Mouse (Mus musculus) heart, embryonic 15.5 days (tissue): ENCODE measurements around the gene Tnnt3. TPM values are rescaled to one million over a fixed set of nuclear protein-coding genes. Genes with fewer than 3 reads are reported as not detected.

Experiments used
- ATAC-seq: fragments of 200-750 bp; cut with Nextera tagmentation; replicated peaks from 2 replicates; pipeline ENCODE4 v1.8.0; 2017; ENCODE audit warnings: low read depth, moderate TSS enrichment; ENCODE audit not compliant: insufficient number of reproducible peaks, insufficient read depth, low FRiP score
- H3K27ac ChIP-seq: fragments of 300-500 bp; sonication (generic); 2 replicates; pipeline ENCODE4 v1.5.1; 2015; ENCODE audit warnings: mild to moderate bottlenecking, inconsistent platforms
- H3K27me3 ChIP-seq: fragments of 300-500 bp; sonication (generic); 2 replicates; pipeline ENCODE4 v1.6.1; 2015; ENCODE audit warnings: inconsistent platforms
- H3K36me3 ChIP-seq: fragments of 300-500 bp; sonication (generic); 2 replicates; pipeline ENCODE4 v1.6.1; 2015; ENCODE audit warnings: mild to moderate bottlenecking, inconsistent platforms
- H3K4me1 ChIP-seq: fragments of 300-500 bp; sonication (generic); replicated peaks from 2 replicates; pipeline ENCODE4 v1.6.1; 2015; ENCODE audit warnings: inconsistent platforms
- H3K4me2 ChIP-seq: fragments of 300-500 bp; sonication (generic); 2 replicates; pipeline ENCODE4 v1.6.1; 2015; ENCODE audit warnings: inconsistent platforms, mild to moderate bottlenecking, moderate library complexity
- H3K4me3 ChIP-seq: fragments of 300-500 bp; sonication (generic); 2 replicates; pipeline ENCODE4 v1.5.1; 2015; ENCODE audit warnings: mild to moderate bottlenecking, inconsistent platforms
- H3K9ac ChIP-seq: fragments of 300-500 bp; sonication (generic); 2 replicates; pipeline ENCODE4 v1.6.1; 2015; ENCODE audit warnings: mild to moderate bottlenecking, inconsistent platforms
- H3K9me3 ChIP-seq: fragments of 300-500 bp; sonication (generic); replicated peaks from 2 replicates; pipeline ENCODE4 v1.6.1; 2016; ENCODE audit warnings: inconsistent platforms
- WGBS: fragments of 180-500 bp; shearing (Covaris S2); methylation state at CpG from one replicate; pipeline ENCODE4 v1.1.7; 2015; ENCODE audit warnings: mixed read lengths; 5-methylcytosine and 5-hydroxymethylcytosine counted together
- polyA plus RNA-seq: library from polyadenylated mRNA; unstranded; fragments of >200 nt; fragmentation: Nextera tagmentation; extraction: Ambion mirVana; gene quantifications from 2 replicates; pipeline ENCODE4 v1.2.1, GENCODE M21; 2015

Tnnt3 gene
- 4.6 and 4.8 TPM in 2 replicates for polyA plus RNA-seq

DNA sequence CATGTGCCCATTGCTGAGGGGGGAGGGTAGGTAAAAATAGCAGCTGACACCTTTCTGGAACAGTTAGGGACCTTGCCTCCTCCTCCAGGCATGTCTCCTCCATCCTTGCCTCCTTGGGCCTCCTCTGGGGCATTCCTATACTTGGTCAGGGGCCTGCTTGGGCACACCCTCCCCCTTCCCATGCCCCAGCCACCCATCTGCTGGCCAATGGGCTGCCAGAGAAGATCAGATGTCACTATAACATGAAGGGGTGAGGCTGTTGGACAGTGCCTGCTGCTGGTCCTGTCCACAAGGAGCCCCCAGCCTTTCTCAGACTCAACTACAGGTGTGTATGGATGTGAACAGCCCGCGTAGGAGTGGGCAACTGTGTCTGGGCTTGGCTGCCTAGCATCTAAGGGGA lies at the start of gene Tnnt3:
TSS of gene Tnnt3 (plus strand) at position 262 of the 400 bp plus-strand sequence.
- H3K27me3 ChIP-seq, result no peaks in the 10 kb centered on the region
- ATAC-seq, result no peak
- H3K9me3 ChIP-seq, result no peaks in the 10 kb centered on the region
- H3K27ac ChIP-seq, result peak within 1 kb of the TSS; percentile 63
- H3K4me3 ChIP-seq, result no peak within 1 kb of the TSS
- 75% methylated on average over 2 of the region's 2 CpGs for WGBS
- H3K4me2 ChIP-seq, result no peak within 1 kb of the TSS
- H3K36me3 ChIP-seq, result no peaks in the 10 kb centered on the region
- no peak within 1 kb of the TSS for H3K9ac ChIP-seq
- peaks cover 24% of the 10 kb centered on the region for H3K4me1 ChIP-seq

GRCm38 (mm10) chr7:142449038-142449617 lies 49.5 kb upstream of the Tnnt3 start:
- no peak for ATAC-seq
- Histone ChIP-seq H3K27me3 (no peaks in the 10 kb centered on the region), H3K9me3 (no peaks in the 10 kb centered on the region), H3K4me1 (peaks cover 13% of the 10 kb centered on the region; the same call in 1 of the 2 replicates), H3K4me3 (no peak overlapping the region), H3K27ac (peak overlapping the region; percentile 42; the same call in 1 of the 2 replicates), H3K9ac (no peak overlapping the region), H3K4me2 (no peak overlapping the region), H3K36me3 (no peaks in the 10 kb centered on the region)
- WGBS, result 71% methylated on average over 6 of the region's 6 CpGs

GRCm38 (mm10) chr7:142454706-142455105 lies 43.9 kb upstream of the Tnnt3 start:
- Histone ChIP-seq H3K36me3 (no peaks in the 10 kb centered on the region), H3K4me3 (no peak overlapping the region), H3K27ac (peak overlapping the region; percentile 97), H3K9me3 (no peaks in the 10 kb centered on the region), H3K27me3 (no peaks in the 10 kb centered on the region), H3K4me2 (no peak overlapping the region), H3K4me1 (peaks cover 53% of the 10 kb centered on the region), H3K9ac (no peak overlapping the region)
- no peak for ATAC-seq
- 47% methylated on average over 1 of the region's 1 CpGs for WGBS

GRCm38 (mm10) chr7:142455251-142455650 lies 43.4 kb upstream of the Tnnt3 start:
- no peaks in the 10 kb centered on the region for H3K27me3 ChIP-seq
- H3K9me3 ChIP-seq, result no peaks in the 10 kb centered on the region
- no peak overlapping the region for H3K4me3 ChIP-seq
- no peaks in the 10 kb centered on the region for H3K36me3 ChIP-seq
- peak overlapping the region; percentile 97 for H3K27ac ChIP-seq
- ATAC-seq, result no peak
- WGBS, result 54% methylated on average over 2 of the region's 2 CpGs
- H3K4me2 ChIP-seq, result no peak overlapping the region
- peaks cover 58% of the 10 kb centered on the region for H3K4me1 ChIP-seq
- H3K9ac ChIP-seq, result peak overlapping the region; percentile 22; the same call in 1 of the 2 replicates

GRCm38 (mm10) chr7:142456806-142457205 lies 41.8 kb upstream of the Tnnt3 start:
- no peak overlapping the region for H3K4me2 ChIP-seq
- no peaks in the 10 kb centered on the region for H3K27me3 ChIP-seq
- H3K9me3 ChIP-seq, result no peaks in the 10 kb centered on the region
- H3K4me3 ChIP-seq, result no peak overlapping the region
- 21% methylated on average over 3 of the region's 3 CpGs for WGBS
- H3K36me3 ChIP-seq, result no peaks in the 10 kb centered on the region
- H3K9ac ChIP-seq, result no peak overlapping the region
- peak overlapping the region; percentile 97 for H3K27ac ChIP-seq
- H3K4me1 ChIP-seq, result peaks cover 72% of the 10 kb centered on the region
- peak; percentile 58 for ATAC-seq

DNA sequence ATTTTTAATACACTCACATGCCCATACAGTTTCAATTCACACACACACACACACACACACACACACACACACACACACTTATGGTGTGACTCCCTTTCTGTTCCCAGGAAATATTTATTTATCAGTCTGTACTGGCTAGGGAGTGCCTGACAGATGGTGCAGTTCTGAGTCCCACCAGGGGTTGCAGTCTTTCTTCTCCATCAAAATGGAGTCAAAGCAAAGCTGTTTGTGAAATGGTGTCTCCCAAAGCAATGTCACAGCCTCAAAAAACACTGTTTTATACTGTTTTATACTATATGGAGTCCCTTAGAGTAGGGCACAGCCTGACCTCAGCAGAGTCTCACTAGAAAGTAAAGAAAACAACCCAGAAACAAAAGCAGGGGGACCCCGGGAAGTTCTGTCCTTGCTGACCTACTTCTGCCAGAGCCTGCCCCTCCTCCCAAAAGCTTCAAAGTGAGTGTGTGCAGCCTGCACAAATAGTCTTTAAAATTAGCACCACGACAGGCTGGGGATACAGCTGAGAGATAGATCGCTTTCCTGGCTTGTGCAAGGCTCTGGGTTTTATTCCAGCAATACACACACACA lies 41.3 kb upstream of the Tnnt3 start:
- Histone ChIP-seq H3K4me2 (no peak overlapping the region), H3K27me3 (no peaks in the 10 kb centered on the region), H3K4me3 (no peak overlapping the region), H3K36me3 (no peaks in the 10 kb centered on the region), H3K9ac (no peak overlapping the region), H3K9me3 (no peaks in the 10 kb centered on the region), H3K4me1 (peaks cover 77% of the 10 kb centered on the region), H3K27ac (peak overlapping the region; percentile 97)
- ATAC-seq, result 0 out of 2 replicates have a peak, but pooled peaks have one; percentile 21
- WGBS, result 2% methylated on average over 3 of the region's 3 CpGs

DNA sequence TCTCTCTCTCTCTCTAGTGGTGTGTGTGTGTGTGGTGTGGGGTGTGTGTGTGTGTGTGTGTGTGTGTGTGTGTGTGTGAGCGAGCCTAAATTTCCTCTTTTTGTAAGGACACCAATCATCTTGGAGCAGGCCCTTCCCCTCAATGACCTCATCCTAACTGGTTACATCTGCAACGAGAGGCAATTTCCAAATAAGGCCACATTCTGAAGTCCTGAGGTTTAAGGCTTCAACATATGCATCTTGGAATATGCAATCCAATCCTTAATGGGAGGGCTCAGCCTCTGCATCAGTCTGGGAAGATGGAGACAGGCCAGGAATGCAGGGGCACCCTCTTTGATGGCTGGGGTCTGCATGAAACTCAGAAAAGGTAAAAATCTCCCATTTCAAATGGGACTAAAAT lies 40.6 kb upstream of the Tnnt3 start:
- 7% methylated on average over 2 of the region's 2 CpGs for WGBS
- ATAC-seq, result no peak; the same call in 1 of the 2 replicates
- Histone ChIP-seq H3K9me3 (no peaks in the 10 kb centered on the region), H3K4me1 (peaks cover 83% of the 10 kb centered on the region), H3K4me2 (no peak overlapping the region), H3K4me3 (no peak overlapping the region), H3K36me3 (no peaks in the 10 kb centered on the region), H3K9ac (no peak overlapping the region), H3K27me3 (no peaks in the 10 kb centered on the region), H3K27ac (peak overlapping the region; percentile 97)

- Histone ChIP-seq H3K4me2 (no peak overlapping the region), H3K9ac (no peak overlapping the region), H3K27me3 (no peaks in the 10 kb centered on the region), H3K27ac (peak overlapping the region; percentile 97), H3K4me3 (no peak overlapping the region), H3K36me3 (no peaks in the 10 kb centered on the region), H3K9me3 (no peaks in the 10 kb centered on the region), H3K4me1 (peaks cover 87% of the 10 kb centered on the region)
- WGBS, result 39% methylated on average over 5 of the region's 5 CpGs
- peak; percentile 3; the same call in 1 of the 2 replicates for ATAC-seq
Observed at GRCm38 (mm10) chr7:142458676-142459298, 39.8 kb upstream of the Tnnt3 start.

- H3K4me2 ChIP-seq, result no peak overlapping the region
- peak overlapping the region; percentile 97 for H3K27ac ChIP-seq
- H3K4me3 ChIP-seq, result no peak overlapping the region
- H3K4me1 ChIP-seq, result peaks cover 83% of the 10 kb centered on the region
- H3K27me3 ChIP-seq, result no peaks in the 10 kb centered on the region
- H3K36me3 ChIP-seq, result no peaks in the 10 kb centered on the region
- 22% methylated on average over 2 of the region's 2 CpGs for WGBS
- no peak overlapping the region for H3K9ac ChIP-seq
- no peaks in the 10 kb centered on the region for H3K9me3 ChIP-seq
- peak; percentile 75 for ATAC-seq
Observed at GRCm38 (mm10) chr7:142459299-142459691, 39.3 kb upstream of the Tnnt3 start.

DNA sequence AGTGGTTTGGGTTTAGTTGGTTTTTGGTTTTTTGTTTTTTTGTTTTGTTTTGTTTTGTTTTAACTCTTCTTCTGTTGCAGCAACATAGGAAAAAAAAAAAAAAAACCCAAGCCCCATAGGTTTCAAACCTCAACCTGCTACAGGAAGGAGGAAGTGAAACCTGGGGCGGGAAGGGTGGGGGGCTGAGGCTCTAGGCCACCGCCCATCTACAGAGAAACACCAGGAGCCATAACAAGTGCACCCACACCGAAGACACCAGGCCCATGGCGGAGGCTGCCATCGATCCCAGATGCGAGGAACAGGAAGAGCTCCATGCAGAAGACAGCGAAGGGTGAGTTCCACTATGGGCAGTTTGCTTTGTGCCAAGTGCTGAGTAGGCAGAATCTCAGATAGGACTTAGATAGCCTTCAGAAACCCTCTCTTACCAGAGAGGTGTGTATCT lies 38.0 kb upstream of the Tnnt3 start, which contains the start of gene Lsp1:
TSS of gene Lsp1 (plus strand) at position 174 of the 442 bp plus-strand sequence.
- peaks cover 73% of the 10 kb centered on the region for H3K4me1 ChIP-seq
- peak within 1 kb of the TSS; percentile 15; the same call in 1 of the 2 replicates for H3K4me3 ChIP-seq
- no peak within 1 kb of the TSS for H3K9ac ChIP-seq
- peak within 1 kb of the TSS; percentile 4; the same call in 1 of the 2 replicates for H3K4me2 ChIP-seq
- no peak for ATAC-seq
- no peaks in the 10 kb centered on the region for H3K9me3 ChIP-seq
- 93% methylated on average over 7 of the region's 7 CpGs for WGBS
- H3K27ac ChIP-seq, result peak within 1 kb of the TSS; percentile 97
- no peaks in the 10 kb centered on the region for H3K36me3 ChIP-seq
- H3K27me3 ChIP-seq, result no peaks in the 10 kb centered on the region

DNA sequence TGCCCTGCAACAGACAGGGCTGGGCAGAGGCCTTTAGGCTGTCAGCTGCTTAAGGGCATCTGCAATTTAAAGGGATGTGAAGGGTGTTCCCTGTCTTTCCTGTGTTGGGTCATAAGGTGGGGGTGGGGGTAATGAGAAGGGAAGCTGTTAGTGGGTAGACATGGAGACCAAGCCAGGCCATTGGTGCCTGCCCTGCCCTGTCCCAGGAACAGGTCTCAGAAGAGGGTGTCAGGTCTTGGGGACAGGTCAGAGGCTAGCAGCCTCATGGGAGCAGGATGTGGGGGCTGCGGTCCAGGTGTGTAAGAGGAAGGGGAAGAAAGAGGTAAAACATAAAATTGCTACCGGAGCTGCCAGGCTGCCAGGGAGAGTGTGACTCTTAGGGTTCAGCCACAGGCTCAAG lies 37.2 kb upstream of the Tnnt3 start:
- peaks cover 65% of the 10 kb centered on the region for H3K4me1 ChIP-seq
- H3K4me2 ChIP-seq, result peak overlapping the region; percentile 4; the same call in 1 of the 2 replicates
- peak overlapping the region; percentile 15; the same call in 1 of the 2 replicates for H3K4me3 ChIP-seq
- no peaks in the 10 kb centered on the region for H3K27me3 ChIP-seq
- H3K27ac ChIP-seq, result peak overlapping the region; percentile 97
- ATAC-seq, result no peak
- no peak overlapping the region for H3K9ac ChIP-seq
- H3K9me3 ChIP-seq, result no peaks in the 10 kb centered on the region
- 86% methylated on average over 2 of the region's 2 CpGs for WGBS
- no peaks in the 10 kb centered on the region for H3K36me3 ChIP-seq
